Mouse (Mus musculus) B cell, adult 62 days (primary cell): ENCODE results near the gene Gm11437. TPM values are rescaled to one million over a fixed set of nuclear protein-coding genes. Genes with fewer than 3 reads are reported as not detected.

Source experiments
- total RNA-seq: library from RNA; stranded (reverse); gene quantifications from 4 replicates; pipeline ENCODE4 v1.2.4, GENCODE M21; 2023

The Gm11437 gene
- not detected in 4 replicates for total RNA-seq

GRCm38 (mm10) chr11:84167046-84167526 is at the start of gene Gm11437:
Gene Gm11437, minus strand, starts transcription at chr11:84167476.

DNA sequence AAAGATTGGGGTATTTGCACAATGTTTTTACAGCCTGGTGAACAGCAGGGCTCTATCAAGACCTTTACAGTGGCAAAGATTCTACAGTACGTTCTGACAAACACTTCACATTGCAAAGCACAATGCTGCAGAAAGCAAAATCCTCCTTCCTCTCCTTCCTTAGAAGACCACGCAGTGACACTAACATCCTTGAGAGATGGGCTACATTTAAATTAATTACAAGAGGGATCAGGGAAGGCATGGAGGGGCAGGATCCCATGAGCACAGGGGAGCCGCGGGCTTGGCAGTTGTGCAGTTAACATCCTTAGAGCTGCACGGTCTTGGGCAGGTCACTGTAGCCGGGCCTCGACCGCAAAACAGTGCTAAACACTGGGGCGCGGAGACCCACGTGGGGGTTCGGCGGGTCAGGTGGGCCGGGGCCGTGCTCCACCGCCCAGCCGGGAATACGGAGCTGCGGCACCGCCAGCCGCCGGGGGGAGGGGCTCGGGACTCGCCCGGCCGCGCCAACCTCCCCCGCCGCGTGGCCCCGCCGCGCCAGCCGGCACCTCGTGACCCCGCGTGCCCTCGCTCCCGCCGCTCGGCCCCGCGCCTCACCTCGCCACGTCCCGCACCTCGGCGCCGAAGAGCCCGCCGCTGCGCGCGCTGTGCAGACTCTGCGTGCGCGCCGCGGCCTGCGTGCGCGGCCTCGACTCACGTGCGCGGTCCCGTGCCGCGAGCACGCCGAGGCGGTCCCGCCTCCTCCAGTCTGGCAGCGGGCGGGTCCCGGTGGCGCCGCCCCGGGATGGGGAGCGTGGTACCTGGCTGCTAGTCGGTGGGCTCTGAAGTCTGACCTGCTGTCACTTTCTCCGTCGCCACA is 38.1 kb downstream of the Gm11437 start, which contains the start of the genes Tada2a and Acaca:
TSS of gene Tada2a (minus strand) at position 658 of the 856 bp plus-strand sequence.
TSS of gene Acaca (plus strand) at position 730 of the 856 bp plus-strand sequence.

Other genes with a start within 250 kb of the Gm11437 start
- gene Ddx52, start 225.4 kb downstream of the Gm11437 start, total RNA-seq = 33.2 to 38.1 TPM (median 37.4 TPM) in 4 replicates
- 67.3 to 86.0 TPM (median 71.4 TPM) in 4 replicates for gene Synrg, start 203.0 kb downstream of the Gm11437 start, total RNA-seq
- gene Dusp14, start 98.2 kb downstream of the Gm11437 start, total RNA-seq = 0.57 to 1.5 TPM (median 1.1 TPM) in 3 of 4 replicates, not detected in the other
- 6.6 to 10.5 TPM (median 8.2 TPM) in 4 replicates for gene Tada2a, start 37.9 kb downstream of the Gm11437 start, total RNA-seq
- 22.1 to 35.1 TPM (median 33.1 TPM) in 4 replicates for gene Acaca, start 37.8 kb downstream of the Gm11437 start, total RNA-seq